Mouse (Mus musculus): ENCODE data around the gene Efemp1. TPM values are rescaled to one million over a fixed set of nuclear protein-coding genes. Genes with fewer than 3 reads are reported as not detected.

The Efemp1 gene
- total RNA-seq, 2 experiments from 2014 or later: 8.0 to 12.4 TPM

DNA sequence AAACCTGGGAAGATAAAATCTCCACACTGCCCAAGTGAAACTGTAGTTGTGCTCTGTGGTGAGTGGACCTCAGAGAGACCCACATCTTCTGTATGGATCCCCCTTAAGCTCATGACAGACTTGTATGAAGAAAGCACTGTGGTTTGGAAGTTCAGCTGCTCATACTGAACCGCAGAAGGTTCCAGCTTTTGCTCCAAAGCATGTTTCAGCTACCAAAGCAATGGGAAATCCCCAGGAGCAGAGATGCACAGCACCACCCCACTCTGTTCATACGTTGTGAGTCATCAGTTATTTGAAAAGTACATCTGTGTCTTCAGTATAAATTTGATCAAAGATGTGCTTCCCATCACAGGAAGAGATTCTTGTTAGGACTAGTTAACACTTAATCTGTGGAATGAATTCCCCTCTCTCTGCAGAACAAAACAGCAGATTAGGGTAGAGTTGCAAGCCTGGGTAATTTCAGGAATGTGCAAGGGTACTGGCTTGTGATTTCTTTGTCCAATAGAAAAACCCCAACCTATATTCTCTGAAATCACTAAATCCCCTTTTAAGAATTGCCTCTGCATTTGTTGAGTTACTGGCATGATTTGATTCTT, 28.5 kb downstream of the Efemp1 start:
- TF ChIP-seq CTCF (IDR thresholded peaks at IDR 0.05): no peak
- no peak for DNase-seq
- no peak overlapping the region for H3K27ac ChIP-seq
- H3K4me3 ChIP-seq: no peak overlapping the region
- intact Hi-C loops (cut with DNase I): no loop called here

DNA sequence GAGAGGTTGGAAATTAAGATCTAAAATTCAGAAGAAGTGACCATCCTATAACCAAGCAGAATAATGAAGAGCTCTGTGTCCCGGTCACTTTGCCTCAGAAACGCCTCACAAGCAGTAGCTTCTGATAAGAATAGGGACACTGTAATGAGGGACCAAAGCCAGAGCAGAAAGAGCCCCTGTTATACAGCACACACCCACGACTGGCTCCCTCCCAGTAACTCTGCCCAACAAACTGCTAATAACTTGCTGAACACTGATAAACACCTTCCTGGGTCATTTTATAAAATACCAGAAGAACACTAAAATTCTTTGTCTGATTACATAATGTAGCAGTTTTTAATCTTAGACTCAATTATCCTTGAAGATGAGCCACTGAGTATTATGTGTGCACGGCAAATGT, 30.1 kb downstream of the Efemp1 start:
- no peak overlapping the region for H3K27ac ChIP-seq
- no peak for DNase-seq
- H3K4me3 ChIP-seq: no peak overlapping the region
- intact Hi-C loops (cut with DNase I): no loop called here
- TF ChIP-seq CTCF (IDR thresholded peaks at IDR 0.05): no peak

DNA sequence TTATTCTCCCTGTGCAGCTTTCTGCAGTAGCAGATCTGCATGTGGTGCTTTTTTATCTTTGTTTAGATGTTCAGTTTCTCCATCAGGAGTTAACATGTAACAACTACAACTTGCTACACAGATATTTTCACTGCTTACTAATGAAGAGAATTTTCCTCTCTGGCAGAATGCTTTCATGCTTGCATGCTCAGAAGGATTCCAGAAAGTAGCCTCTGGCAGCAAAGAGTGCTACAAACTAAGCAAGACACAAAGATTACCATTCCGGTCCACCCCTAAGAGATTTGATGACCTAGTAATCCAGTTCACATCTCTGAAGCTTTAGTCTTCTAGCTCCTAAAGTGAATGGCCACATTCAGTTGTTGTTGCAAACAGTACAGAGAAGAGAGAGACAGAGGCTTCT, 36.5 kb downstream of the Efemp1 start:
- no peak for TF ChIP-seq CTCF (IDR thresholded peaks at IDR 0.05)
- DNase-seq: no peak
- Histone ChIP-seq H3K4me3 (no peak overlapping the region), H3K27ac (no peak overlapping the region)
- intact Hi-C loops (cut with DNase I): no loop called here

DNA sequence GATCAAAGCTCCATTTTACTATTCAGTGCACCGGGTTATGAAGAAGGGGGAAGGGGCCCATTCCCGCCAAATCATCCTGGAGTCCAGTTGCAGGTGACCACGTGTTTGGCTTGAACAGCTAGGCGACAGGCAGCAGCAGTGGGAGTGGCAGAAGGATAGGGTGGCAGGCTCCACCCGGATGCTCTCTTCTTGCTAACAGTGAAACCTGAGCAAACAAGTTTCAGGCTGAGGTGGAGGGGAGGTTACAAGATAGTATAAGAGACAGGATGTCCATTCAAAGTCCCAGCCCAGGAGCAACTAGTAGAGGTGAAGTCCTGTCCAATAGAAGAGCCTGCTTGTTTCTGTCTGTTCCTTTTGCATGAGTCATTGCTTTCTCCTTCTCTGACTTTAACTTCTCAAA, 38.5 kb downstream of the Efemp1 start:
- no peak overlapping the region for H3K4me3 ChIP-seq
- H3K27ac ChIP-seq: no peak overlapping the region
- TF ChIP-seq CTCF (IDR thresholded peaks at IDR 0.05): no peak
- intact Hi-C loops (cut with DNase I): no loop called here
- DNase-seq: no peak

DNA sequence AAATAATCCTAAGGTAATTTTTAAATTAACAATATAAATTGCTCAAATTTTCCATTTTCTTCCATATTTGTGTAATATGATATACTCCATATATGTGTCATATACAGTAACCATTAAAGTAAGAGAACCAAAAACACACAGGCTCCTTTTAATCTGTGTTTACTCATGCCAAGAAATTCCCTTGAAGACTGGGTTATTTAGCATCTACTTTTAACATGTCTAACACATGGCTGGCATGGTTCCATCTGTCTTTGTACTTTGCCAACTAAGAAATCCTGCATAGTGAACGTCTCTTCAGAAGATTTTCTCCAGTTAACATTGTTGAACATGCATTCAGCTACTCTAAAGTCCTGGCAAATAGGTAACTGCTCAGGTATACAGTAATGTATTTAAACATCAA, 46.4 kb downstream of the Efemp1 start:
- intact Hi-C loops (cut with DNase I): no loop called here
- Histone ChIP-seq H3K27ac (no peak overlapping the region), H3K4me3 (no peak overlapping the region)
- no peak for DNase-seq
- no peak for TF ChIP-seq CTCF (IDR thresholded peaks at IDR 0.05)

DNA sequence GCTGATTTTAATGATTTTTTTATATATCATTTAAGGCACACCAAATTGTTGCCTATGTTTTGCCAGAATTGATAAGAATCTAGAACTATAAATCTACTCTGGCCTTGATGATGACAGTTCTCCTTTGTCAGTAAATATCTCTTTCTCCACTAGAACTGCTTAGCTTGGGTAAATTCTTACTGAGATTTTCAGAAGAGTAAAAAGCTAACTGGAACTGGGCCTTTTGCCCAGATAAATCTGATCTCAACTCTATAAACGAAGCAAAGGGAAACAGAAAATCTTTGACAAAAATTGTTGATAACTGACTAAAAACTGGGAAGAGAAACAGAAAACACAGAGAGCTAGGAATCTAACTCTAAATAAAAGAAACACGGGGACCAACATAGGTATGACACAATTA, 51.6 kb downstream of the Efemp1 start:
- Histone ChIP-seq H3K4me3 (no peak overlapping the region), H3K27ac (peak overlapping the region; percentile 16; the same call in 1 of the 2 replicates)
- no peak for DNase-seq
- no peak for TF ChIP-seq CTCF (IDR thresholded peaks at IDR 0.05)
- intact Hi-C loops (cut with DNase I): no loop called here

DNA sequence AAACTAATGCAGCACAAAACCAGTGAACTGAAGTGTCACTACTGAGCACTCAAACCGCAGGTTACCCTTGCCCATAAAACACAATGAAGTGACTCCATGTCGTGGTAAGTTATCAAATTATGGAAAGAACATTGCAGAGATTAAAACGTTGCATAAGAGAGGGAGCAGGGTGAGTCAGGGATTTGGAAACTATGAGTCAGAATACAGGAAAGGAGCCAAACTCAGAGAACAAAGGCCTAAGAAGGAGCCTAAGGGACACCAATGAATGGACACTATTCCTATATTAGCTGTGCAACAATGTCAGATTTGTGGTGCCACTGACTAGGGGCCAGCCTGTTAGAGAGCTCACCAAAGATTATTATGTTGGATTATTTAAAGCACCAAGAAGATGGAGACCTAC, 53.3 kb downstream of the Efemp1 start:
- TF ChIP-seq CTCF (IDR thresholded peaks at IDR 0.05): no peak
- DNase-seq: no peak
- Histone ChIP-seq H3K27ac (no peak overlapping the region), H3K4me3 (no peak overlapping the region)
- intact Hi-C loops (cut with DNase I): no loop called here

DNA sequence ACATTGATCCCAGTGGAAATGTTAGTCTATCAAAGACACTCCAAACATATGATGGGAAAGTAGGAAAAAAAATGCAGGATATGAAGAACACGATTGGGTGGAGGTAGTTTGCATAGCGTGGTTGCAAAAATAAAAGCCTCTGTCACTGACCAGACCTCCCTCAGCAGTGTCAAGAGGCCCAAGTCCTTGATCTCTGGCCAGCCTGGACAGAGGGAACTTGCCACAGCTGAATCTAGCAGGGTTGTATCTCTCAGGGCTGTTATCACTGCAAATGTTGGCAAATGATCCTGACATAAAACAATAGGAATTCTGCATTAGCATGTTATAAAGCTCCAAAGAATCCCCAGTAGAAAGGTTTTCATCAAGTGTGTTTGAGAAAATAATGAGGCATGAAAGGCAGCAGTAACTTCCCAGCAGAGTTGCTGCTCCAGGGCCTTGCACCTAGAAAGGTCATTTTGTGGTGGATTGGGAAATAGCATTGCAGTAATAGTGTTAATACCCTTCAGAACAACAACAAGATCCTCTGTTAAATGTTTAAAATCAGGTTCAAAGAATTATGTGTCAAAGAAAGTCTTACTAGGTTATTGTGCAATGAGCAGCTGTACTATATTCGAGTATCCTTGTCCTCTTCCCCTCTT, 56.0 kb downstream of the Efemp1 start:
- TF ChIP-seq CTCF (IDR thresholded peaks at IDR 0.05): no peak
- DNase-seq: peak; percentile 43
- no peak overlapping the region for H3K4me3 ChIP-seq
- no peak overlapping the region for H3K27ac ChIP-seq
- intact Hi-C loops (cut with DNase I): no loop called here

DNA sequence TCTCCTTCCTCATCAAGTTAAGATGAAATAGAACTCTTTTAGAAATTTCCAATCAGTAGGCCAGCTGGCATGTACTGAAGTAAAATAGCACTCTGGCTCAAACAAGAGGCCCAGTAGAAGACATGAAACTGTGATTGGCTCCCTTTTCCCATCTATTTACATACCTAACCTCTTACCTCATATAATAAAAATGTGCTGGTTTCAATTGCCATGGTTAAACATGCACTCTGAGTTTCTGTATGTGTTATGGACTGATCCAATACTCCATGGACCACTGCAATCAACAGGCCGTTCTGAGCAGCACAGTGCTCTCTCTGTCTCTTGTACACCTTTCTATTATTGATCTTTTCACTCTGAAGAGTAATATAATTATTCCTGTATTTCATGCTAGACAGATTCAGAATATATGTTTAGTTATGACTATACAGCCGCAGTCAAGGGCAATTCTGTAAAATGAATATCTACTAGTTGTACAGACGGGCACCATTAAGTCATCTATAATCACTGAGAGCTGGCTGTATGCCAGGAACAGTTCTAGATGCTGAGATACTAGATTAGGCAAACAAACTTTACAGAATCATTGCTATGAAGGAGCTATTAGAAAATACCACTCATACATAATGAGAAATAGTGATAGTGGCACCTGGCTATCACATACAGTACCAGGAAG, 59.6 kb downstream of the Efemp1 start:
- no peak for DNase-seq
- Histone ChIP-seq H3K27ac (no peak overlapping the region), H3K4me3 (no peak overlapping the region)
- intact Hi-C loops (cut with DNase I): no loop called here
- TF ChIP-seq CTCF (IDR thresholded peaks at IDR 0.05): no peak

DNA sequence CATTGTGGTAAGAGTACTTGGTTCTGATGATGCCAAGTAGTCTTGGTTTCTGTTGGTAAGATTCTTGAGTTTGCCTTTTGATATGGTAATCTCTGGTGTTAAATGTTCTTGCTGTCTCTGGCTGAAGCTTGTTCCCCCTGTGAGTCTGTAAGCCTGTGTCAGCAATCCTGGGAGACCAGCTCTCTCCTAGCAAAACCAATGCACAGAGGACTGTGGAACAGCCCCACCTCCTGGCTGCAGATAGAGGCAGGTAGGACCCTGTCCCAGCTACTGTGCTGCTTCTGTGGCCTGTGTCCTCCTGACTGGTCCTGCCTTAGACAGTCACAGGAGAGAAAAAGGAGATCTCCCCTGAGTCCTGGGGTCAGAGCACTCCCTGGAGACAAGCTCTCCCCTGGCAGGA, 81.4 kb downstream of the Efemp1 start:
- Histone ChIP-seq H3K4me3 (no peak overlapping the region), H3K27ac (no peak overlapping the region)
- intact Hi-C loops (cut with DNase I): no loop called here
- DNase-seq: no peak
- no peak for TF ChIP-seq CTCF (IDR thresholded peaks at IDR 0.05)

DNA sequence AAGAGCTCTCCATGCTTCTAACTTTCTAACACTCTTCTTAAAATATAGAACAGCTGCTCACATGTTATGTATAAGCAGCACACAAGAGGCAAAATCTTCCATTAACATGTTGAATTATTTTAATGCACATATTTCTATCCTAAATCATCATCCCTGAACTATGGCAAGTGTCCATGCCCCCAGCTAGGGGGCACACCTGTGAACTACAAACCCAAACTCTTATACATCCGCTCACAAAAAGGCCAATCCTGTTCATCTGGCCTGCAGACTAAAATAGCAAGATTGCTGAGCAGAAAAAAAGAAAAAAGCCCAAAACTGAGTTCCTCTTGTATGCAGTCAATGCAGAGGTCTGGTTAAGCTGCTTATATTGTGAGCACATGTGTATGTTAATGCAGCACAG, 86.6 kb downstream of the Efemp1 start:
- no peak for DNase-seq
- intact Hi-C loops (cut with DNase I): no loop called here
- no peak for TF ChIP-seq CTCF (IDR thresholded peaks at IDR 0.05)
- Histone ChIP-seq H3K27ac (no peak overlapping the region), H3K4me3 (no peak overlapping the region)

DNA sequence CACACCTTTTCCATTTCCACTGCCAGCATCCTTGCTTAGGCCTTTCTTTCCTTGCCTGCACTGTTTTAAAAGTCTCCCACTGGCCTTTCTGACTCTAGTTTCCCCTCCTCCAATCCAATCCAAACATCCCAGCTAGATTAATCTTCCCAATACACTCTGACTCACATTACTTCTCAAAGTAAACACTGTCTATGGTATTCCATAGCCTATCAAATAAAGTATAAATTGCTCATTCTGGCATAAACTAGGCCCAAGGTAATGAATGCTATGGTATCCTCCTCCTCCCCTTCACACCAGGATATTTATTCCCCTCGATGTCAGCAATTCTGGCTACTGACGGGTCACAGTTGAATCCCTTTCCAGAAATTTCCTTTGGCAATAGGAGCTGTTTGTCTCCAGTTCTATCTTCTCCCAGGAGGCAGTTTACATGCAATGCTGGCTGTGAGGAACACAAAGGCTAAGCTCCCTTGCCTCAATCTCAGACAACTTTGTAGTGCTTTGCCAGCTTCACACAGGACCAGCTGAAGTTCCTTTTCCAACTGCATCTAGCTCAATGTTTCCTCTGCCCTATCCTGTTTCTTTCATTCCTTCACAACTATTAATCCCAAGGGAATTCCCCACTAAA, 98.7 kb downstream of the Efemp1 start:
- no peak for TF ChIP-seq CTCF (IDR thresholded peaks at IDR 0.05)
- H3K4me3 ChIP-seq: no peak overlapping the region
- intact Hi-C loops (cut with DNase I): no loop called here
- peak; percentile 20 for DNase-seq
- no peak overlapping the region for H3K27ac ChIP-seq

DNA sequence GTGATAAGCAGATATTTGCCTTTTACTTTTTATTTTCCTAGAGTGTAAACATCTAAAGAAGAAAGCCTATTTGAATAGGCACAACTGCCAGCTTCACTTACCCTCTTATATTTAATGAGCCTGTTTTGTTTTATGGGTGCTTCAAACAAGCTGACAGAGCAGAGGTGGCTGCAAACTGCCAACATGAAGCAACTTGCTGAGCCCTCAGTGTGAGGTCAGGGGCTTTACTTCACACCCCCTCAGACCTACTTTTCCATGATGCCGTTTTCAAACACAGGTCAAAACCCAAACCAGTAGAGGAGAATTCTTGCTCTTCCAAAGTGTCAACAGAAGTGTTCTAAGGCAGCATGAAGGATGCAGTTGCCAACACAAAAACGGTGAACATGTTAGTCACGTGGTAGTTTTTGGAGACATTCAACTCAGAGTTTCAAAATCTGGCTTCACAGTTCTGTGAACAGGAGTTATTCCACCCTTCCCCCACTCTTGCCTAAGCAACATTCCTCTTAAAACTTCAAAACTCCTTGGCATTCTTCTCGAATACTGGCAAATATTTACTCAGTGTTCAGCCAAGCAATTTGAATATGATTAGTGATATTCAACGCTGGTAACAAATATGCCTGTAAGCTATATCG, 101.8 kb downstream of the Efemp1 start:
- intact Hi-C loops (cut with DNase I): no loop called here
- no peak overlapping the region for H3K4me3 ChIP-seq
- no peak for DNase-seq
- no peak overlapping the region for H3K27ac ChIP-seq
- TF ChIP-seq CTCF (IDR thresholded peaks at IDR 0.05): no peak
